Mouse (Mus musculus): Measurements from ENCODE around the gene Exosc5. TPM values are rescaled to one million over a fixed set of nuclear protein-coding genes. Genes with fewer than 3 reads are reported as not detected.

Exosc5 gene
- 62.3 and 65.1 TPM in 2 replicates for polyA plus RNA-seq (2014; fragmentation: Nextera tagmentation; extraction: Ambion mirVana)

GRCm38 (mm10) chr7:25658657-25659472 is at the start of gene Exosc5, which contains the start of gene Bckdha:
TSS of gene Exosc5 (plus strand) at chr7:25659164.
TSS of gene Bckdha (minus strand) at chr7:25658981.
- H3K9me3 ChIP-seq (ENCODE audit: control insufficient read depth, low read length), result no peaks in the 10 kb centered on the region
- H3K9ac ChIP-seq (ENCODE audit: low read depth, low read length), result peak within 1 kb of the TSS; percentile 77
- H3K4me1 ChIP-seq (ENCODE audit: control insufficient read depth, insufficient read depth, low read length), result peaks cover 8% of the 10 kb centered on the region
- no peaks in the 10 kb centered on the region for H3K27me3 ChIP-seq (replicated peaks; ENCODE audit: control insufficient read depth, insufficient read depth, low read length)
- peak within 1 kb of the TSS; percentile 82 for H3K4me2 ChIP-seq (ENCODE audit: low read depth, low read length)
- H3K4me3 ChIP-seq (ENCODE audit: low read depth, low read length), result peak within 1 kb of the TSS; percentile 63
- H3K27ac ChIP-seq (replicated peaks; ENCODE audit: low read depth, low read length), result peak within 1 kb of the TSS; percentile 71; the same call in 1 of the 2 replicates
- peaks cover 13% of the 10 kb centered on the region; the same call in 1 of the 2 replicates for H3K36me3 ChIP-seq (ENCODE audit: control insufficient read depth, insufficient read depth, low read length)
- under 1% methylated on average over 50 of the region's 50 CpGs for WGBS
- DNase-seq (ENCODE audit: low spot score) (peak; percentile 100), ATAC-seq (ENCODE audit: low read depth) (peak; percentile 99)

GRCm38 (mm10) chr7:25610056-25610455 is 48.9 kb upstream of the Exosc5 start:
- no peak overlapping the region for H3K27ac ChIP-seq (replicated peaks; ENCODE audit: low read depth, low read length)
- no peak for DNase-seq (ENCODE audit: low spot score)
- H3K4me2 ChIP-seq (ENCODE audit: low read depth, low read length), result no peak overlapping the region
- WGBS, result 29% methylated on average over 6 of the region's 6 CpGs
- H3K4me1 ChIP-seq (ENCODE audit: control insufficient read depth, insufficient read depth, low read length), result no peaks in the 10 kb centered on the region
- H3K9me3 ChIP-seq (ENCODE audit: control insufficient read depth, low read length), result no peaks in the 10 kb centered on the region
- ATAC-seq (ENCODE audit: low read depth), result no peak
- no peak overlapping the region for H3K4me3 ChIP-seq (ENCODE audit: low read depth, low read length)
- no peaks in the 10 kb centered on the region for H3K36me3 ChIP-seq (ENCODE audit: control insufficient read depth, insufficient read depth, low read length)
- no peaks in the 10 kb centered on the region for H3K27me3 ChIP-seq (replicated peaks; ENCODE audit: control insufficient read depth, insufficient read depth, low read length)
- no peak overlapping the region for H3K9ac ChIP-seq (ENCODE audit: low read depth, low read length)

- Histone ChIP-seq H3K9ac (ENCODE audit: low read depth, low read length) (no peak overlapping the region), H3K4me1 (ENCODE audit: control insufficient read depth, insufficient read depth, low read length) (no peaks in the 10 kb centered on the region), H3K27me3 (replicated peaks; ENCODE audit: control insufficient read depth, insufficient read depth, low read length) (no peaks in the 10 kb centered on the region), H3K4me3 (ENCODE audit: low read depth, low read length) (no peak overlapping the region), H3K4me2 (ENCODE audit: low read depth, low read length) (no peak overlapping the region), H3K27ac (replicated peaks; ENCODE audit: low read depth, low read length) (no peak overlapping the region), H3K36me3 (ENCODE audit: control insufficient read depth, insufficient read depth, low read length) (no peaks in the 10 kb centered on the region), H3K9me3 (ENCODE audit: control insufficient read depth, low read length) (no peaks in the 10 kb centered on the region)
- DNase-seq (ENCODE audit: low spot score) (no peak), ATAC-seq (ENCODE audit: low read depth) (no peak)
- WGBS, result 43% methylated on average over 7 of the region's 7 CpGs
Observed at GRCm38 (mm10) chr7:25611501-25611900, 47.5 kb upstream of the Exosc5 start.

GRCm38 (mm10) chr7:25614086-25614485 is 44.9 kb upstream of the Exosc5 start:
- Histone ChIP-seq H3K36me3 (ENCODE audit: control insufficient read depth, insufficient read depth, low read length) (no peaks in the 10 kb centered on the region), H3K4me3 (ENCODE audit: low read depth, low read length) (no peak overlapping the region), H3K9me3 (ENCODE audit: control insufficient read depth, low read length) (no peaks in the 10 kb centered on the region), H3K27me3 (replicated peaks; ENCODE audit: control insufficient read depth, insufficient read depth, low read length) (no peaks in the 10 kb centered on the region), H3K9ac (ENCODE audit: low read depth, low read length) (no peak overlapping the region), H3K4me1 (ENCODE audit: control insufficient read depth, insufficient read depth, low read length) (peaks cover 4% of the 10 kb centered on the region; the same call in 1 of the 2 replicates), H3K4me2 (ENCODE audit: low read depth, low read length) (no peak overlapping the region), H3K27ac (replicated peaks; ENCODE audit: low read depth, low read length) (no peak overlapping the region)
- ATAC-seq (ENCODE audit: low read depth), result no peak
- DNase-seq (ENCODE audit: low spot score), result no peak
- WGBS, result 91% methylated on average over 5 of the region's 5 CpGs

- Histone ChIP-seq H3K4me1 (ENCODE audit: control insufficient read depth, insufficient read depth, low read length) (peaks cover 4% of the 10 kb centered on the region), H3K9me3 (ENCODE audit: control insufficient read depth, low read length) (no peaks in the 10 kb centered on the region), H3K4me2 (ENCODE audit: low read depth, low read length) (no peak overlapping the region), H3K36me3 (ENCODE audit: control insufficient read depth, insufficient read depth, low read length) (no peaks in the 10 kb centered on the region), H3K4me3 (ENCODE audit: low read depth, low read length) (no peak overlapping the region), H3K27me3 (replicated peaks; ENCODE audit: control insufficient read depth, insufficient read depth, low read length) (no peaks in the 10 kb centered on the region), H3K27ac (replicated peaks; ENCODE audit: low read depth, low read length) (no peak overlapping the region), H3K9ac (ENCODE audit: low read depth, low read length) (no peak overlapping the region)
- WGBS, result 67% methylated on average over 21 of the region's 21 CpGs
- DNase-seq (ENCODE audit: low spot score) (no peak), ATAC-seq (ENCODE audit: low read depth) (no peak)
Observed at GRCm38 (mm10) chr7:25614831-25615705, 43.9 kb upstream of the Exosc5 start.

- Histone ChIP-seq H3K27me3 (replicated peaks; ENCODE audit: control insufficient read depth, insufficient read depth, low read length) (no peaks in the 10 kb centered on the region), H3K4me3 (ENCODE audit: low read depth, low read length) (no peak within 1 kb of the TSS), H3K36me3 (ENCODE audit: control insufficient read depth, insufficient read depth, low read length) (no peaks in the 10 kb centered on the region), H3K9me3 (ENCODE audit: control insufficient read depth, low read length) (no peaks in the 10 kb centered on the region), H3K27ac (replicated peaks; ENCODE audit: low read depth, low read length) (no peak within 1 kb of the TSS), H3K4me1 (ENCODE audit: control insufficient read depth, insufficient read depth, low read length) (peaks cover 4% of the 10 kb centered on the region), H3K9ac (ENCODE audit: low read depth, low read length) (no peak within 1 kb of the TSS), H3K4me2 (ENCODE audit: low read depth, low read length) (no peak within 1 kb of the TSS)
- DNase-seq (ENCODE audit: low spot score) (no peak), ATAC-seq (ENCODE audit: low read depth) (no peak)
- WGBS, result 81% methylated on average over 4 of the region's 5 CpGs
Observed at GRCm38 (mm10) chr7:25615706-25616011, 43.3 kb upstream of the Exosc5 start, which contains the start of gene Erich4. TSS of gene Erich4 (minus strand) at chr7:25615892.

GRCm38 (mm10) chr7:25617376-25618160 is 41.4 kb upstream of the Exosc5 start:
- 0 out of 2 replicates have a peak, but pooled peaks cover 10% of the 10 kb centered on the region for H3K36me3 ChIP-seq (ENCODE audit: control insufficient read depth, insufficient read depth, low read length)
- no peak for DNase-seq (ENCODE audit: low spot score)
- ATAC-seq (ENCODE audit: low read depth), result no peak
- H3K27ac ChIP-seq (replicated peaks; ENCODE audit: low read depth, low read length), result no peak overlapping the region
- 81% methylated on average over 9 of the region's 10 CpGs for WGBS
- peaks cover 4% of the 10 kb centered on the region for H3K4me1 ChIP-seq (ENCODE audit: control insufficient read depth, insufficient read depth, low read length)
- no peak overlapping the region for H3K4me3 ChIP-seq (ENCODE audit: low read depth, low read length)
- no peak overlapping the region for H3K4me2 ChIP-seq (ENCODE audit: low read depth, low read length)
- H3K9me3 ChIP-seq (ENCODE audit: control insufficient read depth, low read length), result no peaks in the 10 kb centered on the region
- no peak overlapping the region for H3K9ac ChIP-seq (ENCODE audit: low read depth, low read length)
- H3K27me3 ChIP-seq (replicated peaks; ENCODE audit: control insufficient read depth, insufficient read depth, low read length), result no peaks in the 10 kb centered on the region
